Mouse (Mus musculus) ovary, adult 10 weeks (tissue): ENCODE data around the gene Vsig10l. TPM values are rescaled to one million over a fixed set of nuclear protein-coding genes. Genes with fewer than 3 reads are reported as not detected.

Source experiments
- polyA plus RNA-seq: library from polyadenylated mRNA; stranded (reverse); fragments of 350-450 nt; fragmentation: Illumina TruSeq; extraction: RNeasy Lipid Tissue Mini Kit (QIAGEN cat#74804); gene quantifications from one replicate; pipeline ENCODE4 v1.2.3, GENCODE M21; 2014

Vsig10l gene
- polyA plus RNA-seq = 0.88 TPM

DNA sequence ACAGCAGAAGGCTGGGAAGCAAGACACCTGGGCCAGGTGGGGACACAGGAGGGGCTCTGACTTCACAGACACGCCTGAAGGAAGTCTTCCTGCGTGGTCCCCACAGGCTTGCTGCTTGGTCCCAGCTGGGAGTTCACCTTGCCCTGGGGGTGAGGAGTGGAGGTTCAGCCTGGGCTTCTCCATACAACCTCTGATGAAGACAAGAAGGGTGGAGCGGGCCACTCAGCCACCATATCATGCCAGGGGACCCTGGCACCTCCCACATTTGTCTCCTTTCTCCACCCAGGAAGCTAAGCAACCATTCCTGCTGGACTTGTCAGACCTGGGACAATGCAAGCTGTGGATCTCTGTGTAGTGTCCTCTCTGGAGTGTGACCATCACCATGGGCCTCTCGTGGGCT, at the start of gene Vsig10l:
Gene Vsig10l (plus strand): TSS at position 301 of the 400 bp plus-strand sequence.

DNA sequence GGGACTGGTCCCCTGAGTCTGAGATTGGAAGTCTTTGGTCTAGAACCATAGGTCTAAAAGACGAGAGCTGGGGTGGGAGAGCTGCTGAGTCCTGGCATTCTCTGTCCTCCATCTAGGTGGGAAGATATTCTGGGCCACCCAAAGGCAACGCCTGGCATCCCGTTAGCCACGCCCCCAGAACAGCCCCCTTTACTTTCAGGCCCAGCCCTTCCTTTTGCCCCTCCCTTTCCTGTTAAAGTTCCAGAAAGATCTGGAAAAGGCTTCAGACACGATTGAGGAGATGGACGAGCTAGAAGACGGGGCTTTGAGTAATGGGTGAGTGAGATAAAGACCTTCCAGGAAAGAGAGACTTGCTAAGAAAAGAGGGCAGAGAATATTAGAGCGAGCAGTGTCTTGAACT, 35.5 kb upstream of the Vsig10l start, which contains the start of gene Lim2:
Gene Lim2 (plus strand): TSS at position 265 of the 400 bp plus-strand sequence.

DNA sequence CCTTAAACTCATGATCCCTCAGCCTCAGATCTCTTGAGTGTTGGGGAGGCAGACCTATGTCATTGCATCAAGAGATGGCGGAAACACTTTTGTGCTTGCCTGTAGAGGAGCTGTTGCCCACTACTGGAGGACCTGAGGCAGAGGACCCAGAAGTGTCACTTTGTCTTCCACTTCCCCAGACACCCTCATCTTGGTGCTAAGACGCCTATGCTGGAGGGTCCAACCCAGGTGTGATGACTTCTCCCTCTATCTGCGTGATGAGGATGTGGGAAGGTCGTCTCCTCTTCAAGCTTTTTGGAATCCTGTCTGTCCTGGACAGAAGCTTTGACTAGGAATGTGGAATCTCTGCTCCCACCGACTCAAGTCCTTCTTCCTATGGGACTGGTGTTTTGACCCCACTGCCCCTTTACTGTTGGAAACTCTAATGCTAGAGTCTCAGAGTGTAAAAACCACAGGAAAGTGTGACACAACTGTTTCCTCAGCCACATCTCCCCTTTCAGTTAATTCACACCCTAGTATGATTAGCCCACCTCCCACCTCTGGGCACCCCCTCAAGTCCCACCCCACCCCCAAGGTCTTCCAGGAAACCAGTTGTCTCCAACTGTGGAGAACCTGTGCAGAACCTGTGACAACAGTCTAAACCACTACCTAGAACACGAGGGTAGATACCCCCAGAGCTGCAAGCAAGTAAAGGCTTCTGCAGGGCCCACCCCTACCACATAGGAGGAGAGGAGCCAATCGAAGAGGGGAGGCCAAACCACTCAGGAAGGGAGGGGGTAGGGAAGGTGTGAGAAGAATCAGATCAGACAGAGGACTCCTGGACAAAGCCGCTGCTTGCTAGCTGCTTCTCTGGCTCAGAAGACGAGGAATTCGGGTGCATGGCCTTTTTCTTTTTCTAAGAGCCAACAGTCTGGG, 26.4 kb upstream of the Vsig10l start, which contains the start of gene Nkg7:
Gene Nkg7 (plus strand): TSS at position 733 of the 915 bp plus-strand sequence.

DNA sequence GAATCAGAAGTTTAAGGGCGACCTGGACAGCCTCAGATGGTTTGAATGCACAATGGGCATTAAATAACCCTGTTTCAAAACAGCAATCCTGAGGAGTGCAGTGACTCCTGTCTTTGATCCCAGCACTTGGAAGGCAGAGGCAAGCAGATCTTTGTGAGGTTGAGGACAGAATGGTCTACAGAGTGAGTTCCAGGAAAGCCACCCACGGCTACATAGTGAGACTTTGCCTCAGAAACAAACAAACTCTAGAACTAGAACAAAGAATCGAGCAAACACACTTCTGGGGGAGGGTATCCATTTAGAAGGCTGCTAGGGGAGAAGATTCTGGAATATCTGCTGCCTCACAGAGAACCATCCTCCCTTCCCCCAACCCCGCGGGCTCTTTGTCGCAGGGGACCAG, 22.5 kb upstream of the Vsig10l start, which contains the start of gene Cldnd2:
Gene Cldnd2 (plus strand): TSS at position 301 of the 400 bp plus-strand sequence.

DNA sequence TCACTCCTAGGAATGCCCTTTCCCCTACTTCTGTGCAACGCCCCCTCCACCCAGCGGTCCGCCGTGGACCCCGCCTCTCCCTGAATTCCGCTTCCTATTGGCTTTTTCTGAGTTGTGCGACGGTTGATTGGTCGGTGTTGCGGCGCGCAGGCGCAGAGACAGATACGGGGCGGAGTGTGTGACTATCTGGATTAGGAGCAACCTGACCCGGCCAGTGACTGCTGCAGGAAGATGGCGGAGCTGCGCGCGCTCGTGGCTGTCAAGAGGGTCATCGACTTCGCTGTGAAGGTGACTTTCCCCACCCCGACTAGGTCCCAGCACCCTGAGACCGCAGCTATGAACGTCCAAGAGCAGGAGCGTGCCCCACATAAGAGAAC, 19.0 kb upstream of the Vsig10l start, which contains the start of the genes Etfb and Gm45233:
Gene Etfb (plus strand): TSS at position 167 of the 377 bp plus-strand sequence.
Gene Gm45233 (plus strand): TSS at position 212 of the 377 bp plus-strand sequence.

DNA sequence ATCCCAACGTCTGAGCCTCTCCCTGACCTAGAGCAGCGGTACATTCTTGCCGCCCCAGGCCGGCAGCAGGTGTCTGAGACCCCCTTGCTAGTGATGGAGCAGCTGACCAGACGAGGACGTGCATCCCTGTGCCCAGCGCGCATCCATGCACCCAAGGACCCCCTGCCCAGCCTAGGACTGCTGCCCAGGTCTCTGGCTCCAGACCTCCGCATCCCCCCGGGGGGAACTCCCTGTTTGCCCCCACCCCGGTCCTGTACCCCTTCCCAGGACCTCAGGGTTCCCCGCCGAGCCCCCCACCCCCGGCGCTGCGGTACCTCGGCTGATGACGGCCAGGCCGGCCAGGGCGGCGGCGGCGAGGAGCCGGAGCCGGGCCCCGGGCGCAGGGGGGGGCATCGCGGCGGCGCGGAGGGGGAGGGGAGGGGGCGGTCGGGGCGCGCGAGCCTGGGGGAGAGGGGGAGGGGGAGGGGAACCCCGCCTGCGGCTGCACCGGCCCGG, 26.7 kb downstream of the Vsig10l start, which contains the start of gene Iglon5:
Gene Iglon5 (minus strand): TSS at position 445 of the 495 bp plus-strand sequence.

Other genes with a start within 250 kb of the Vsig10l start
- gene Zfp715, start 149.9 kb upstream of the Vsig10l start, polyA plus RNA-seq = 51.8 TPM
- 1.2 TPM for gene Siglecf, start 111.8 kb upstream of the Vsig10l start, polyA plus RNA-seq
- gene Siglecg, start 54.9 kb upstream of the Vsig10l start, polyA plus RNA-seq = not detected
- not detected for gene Lim2, start 35.5 kb upstream of the Vsig10l start, polyA plus RNA-seq
- not detected for gene Nkg7, start 26.1 kb upstream of the Vsig10l start, polyA plus RNA-seq
- gene Cldnd2, start 22.4 kb upstream of the Vsig10l start, polyA plus RNA-seq = not detected
- gene Etfb, start 19.1 kb upstream of the Vsig10l start, polyA plus RNA-seq = 1.5 TPM
- gene Gm45233, start 19.0 kb upstream of the Vsig10l start, polyA plus RNA-seq = not detected
- gene Iglon5, start 26.9 kb downstream of the Vsig10l start, polyA plus RNA-seq = not detected
- not detected for gene 4931406B18Rik, start 42.8 kb downstream of the Vsig10l start, polyA plus RNA-seq
- 5.7 TPM for gene Cd33, start 81.3 kb downstream of the Vsig10l start, polyA plus RNA-seq
- 3.5 TPM for gene Zfp658, start 99.1 kb downstream of the Vsig10l start, polyA plus RNA-seq
- gene Zfp719, start 116.5 kb downstream of the Vsig10l start, polyA plus RNA-seq = 42.2 TPM
- 0.20 TPM for gene Zfp819, start 144.0 kb downstream of the Vsig10l start, polyA plus RNA-seq
- not detected for gene Ceacam18, start 171.6 kb downstream of the Vsig10l start, polyA plus RNA-seq
- 0.66 TPM for gene Siglece, start 197.0 kb downstream of the Vsig10l start, polyA plus RNA-seq
- 3.2 TPM for gene Ctu1, start 208.9 kb downstream of the Vsig10l start, polyA plus RNA-seq
- not detected for gene Klk14, start 227.3 kb downstream of the Vsig10l start, polyA plus RNA-seq
- not detected for gene Klk13, start 249.4 kb downstream of the Vsig10l start, polyA plus RNA-seq